Mouse (Mus musculus) ES-Bruce4 (cell line): ENCODE data around the gene Rfwd3. TPM values are rescaled to one million over a fixed set of nuclear protein-coding genes. Genes with fewer than 3 reads are reported as not detected.
"Not testable (repeated sequence)": the region's sequence is repeated elsewhere in the genome, so short reads cannot be mapped to it uniquely, and the experiment has no call there.

Experiments
- H3K27ac ChIP-seq: 2 replicates; pipeline ENCODE4 v1.5.1; 2012; ENCODE audit warnings: low read length, inconsistent platforms; ENCODE audit not compliant: insufficient read depth
- H3K27me3 ChIP-seq: 2 replicates; pipeline ENCODE4 v1.6.1; 2012; ENCODE audit warnings: mild to moderate bottlenecking, low read length, inconsistent platforms; ENCODE audit not compliant: control insufficient read depth, poor library complexity, insufficient read depth, severe bottlenecking
- H3K36me3 ChIP-seq: 2 replicates; pipeline ENCODE4 v1.6.1; 2012; ENCODE audit warnings: inconsistent platforms, mild to moderate bottlenecking, low read length, moderate library complexity; ENCODE audit not compliant: control insufficient read depth, poor library complexity, insufficient read depth, severe bottlenecking
- H3K4me1 ChIP-seq: one replicate; pipeline ENCODE4 v1.8.1; 2011; ENCODE audit warnings: low read length; ENCODE audit not compliant: control insufficient read depth, insufficient read depth
- H3K4me3 ChIP-seq: 2 replicates; pipeline ENCODE4 v1.5.1; 2011; ENCODE audit warnings: low read depth, mild to moderate bottlenecking, low read length
- H3K9ac ChIP-seq: 2 replicates; pipeline ENCODE4 v1.6.1; 2012; ENCODE audit warnings: low read depth, mild to moderate bottlenecking, inconsistent platforms; ENCODE audit not compliant: poor library complexity, severe bottlenecking
- H3K9me3 ChIP-seq: replicated peaks from 2 replicates; pipeline ENCODE4 v1.6.1; 2012; ENCODE audit warnings: mild to moderate bottlenecking, low read length, inconsistent platforms; ENCODE audit not compliant: control insufficient read depth, poor library complexity, insufficient read depth, severe bottlenecking
- CTCF ChIP-seq: IDR thresholded peaks from one replicate; pipeline ENCODE4 v1.8.1; 2011; ENCODE audit warnings: low read depth, low read length
- EP300 ChIP-seq: IDR thresholded peaks from 2 replicates; pipeline ENCODE4 v1.6.1; 2011; ENCODE audit warnings: low read depth, low read length; ENCODE audit not compliant: insufficient read depth
- POLR2A ChIP-seq: IDR thresholded peaks from one replicate; pipeline ENCODE4 v1.8.1; 2011; ENCODE audit warnings: low read length; ENCODE audit not compliant: insufficient read depth
- polyA plus RNA-seq: library from polyadenylated mRNA; stranded (reverse); fragments of >200 nt; gene quantifications from 2 replicates; pipeline ENCODE4 v1.2.4, GENCODE M21; 2011; ENCODE audit warnings: low read depth; ENCODE audit not compliant: missing spikeins, insufficient read depth, insufficient read length

The Rfwd3 gene
- polyA plus RNA-seq, 1 experiment: 80.6 TPM

- H3K9me3 ChIP-seq: no peaks in the 10 kb centered on the region
- no peaks in the 10 kb centered on the region for H3K4me1 ChIP-seq
- H3K27ac ChIP-seq: no peak overlapping the region
- no peaks in the 10 kb centered on the region for H3K36me3 ChIP-seq
- peaks cover 3% of the 10 kb centered on the region; the same call in 1 of the 2 replicates for H3K27me3 ChIP-seq
- H3K4me3 ChIP-seq: no peak overlapping the region
- H3K9ac ChIP-seq: no peak overlapping the region
- no peak for TF ChIP-seq POLR2A
Observed at GRCm38 (mm10) chr8:111336692-111337091, 36.7 kb upstream of the Rfwd3 start.

- H3K27me3 ChIP-seq: peaks cover 5% of the 10 kb centered on the region; the same call in 1 of the 2 replicates
- no peak for TF ChIP-seq CTCF
- TF ChIP-seq POLR2A: no peak
- no peak for TF ChIP-seq EP300
- no peaks in the 10 kb centered on the region; the same call in 1 of the 2 replicates for H3K9me3 ChIP-seq
Observed at GRCm38 (mm10) chr8:111325222-111325790, 25.3 kb upstream of the Rfwd3 start.

GRCm38 (mm10) chr8:111314729-111315128 is 14.7 kb upstream of the Rfwd3 start:
- Histone ChIP-seq H3K9ac (no peak overlapping the region), H3K9me3 (no peaks in the 10 kb centered on the region), H3K36me3 (no peaks in the 10 kb centered on the region), H3K27ac (no peak overlapping the region), H3K27me3 (no peaks in the 10 kb centered on the region; the same call in 1 of the 2 replicates), H3K4me3 (no peak overlapping the region), H3K4me1 (no peaks in the 10 kb centered on the region)
- TF ChIP-seq POLR2A (no peak), CTCF (no peak), EP300 (no peak)

More at GRCm38 (mm10) chr8:111325222-111325790, 25.3 kb upstream of the Rfwd3 start:
- Histone ChIP-seq H3K4me3 (no peak overlapping the region), H3K9ac (no peak overlapping the region), H3K36me3 (no peaks in the 10 kb centered on the region), H3K4me1 (no peaks in the 10 kb centered on the region), H3K27ac (no peak overlapping the region)

- not testable (repeated sequence) for H3K4me1 ChIP-seq, H3K9me3 ChIP-seq, H3K9ac ChIP-seq, H3K27me3 ChIP-seq, H3K4me3 ChIP-seq, H3K27ac ChIP-seq, H3K36me3 ChIP-seq
Observed at GRCm38 (mm10) chr8:111313961-111314360, 13.9 kb upstream of the Rfwd3 start.

GRCm38 (mm10) chr8:111312758-111313162 is 12.7 kb upstream of the Rfwd3 start:
- no peak overlapping the region for H3K27ac ChIP-seq
- no peaks in the 10 kb centered on the region for H3K36me3 ChIP-seq
- H3K4me1 ChIP-seq: no peaks in the 10 kb centered on the region
- no peaks in the 10 kb centered on the region for H3K27me3 ChIP-seq
- H3K9me3 ChIP-seq: no peaks in the 10 kb centered on the region
- H3K4me3 ChIP-seq: no peak overlapping the region
- TF ChIP-seq EP300 (no peak), CTCF (peak; percentile 30), POLR2A (no peak)
- H3K9ac ChIP-seq: no peak overlapping the region

GRCm38 (mm10) chr8:111310006-111310405 is 10.0 kb upstream of the Rfwd3 start:
- not testable (repeated sequence) for H3K4me3 ChIP-seq, H3K9me3 ChIP-seq, H3K9ac ChIP-seq, H3K27ac ChIP-seq, H3K4me1 ChIP-seq, H3K27me3 ChIP-seq, H3K36me3 ChIP-seq
